Mouse (Mus musculus) liver, adult 2 months (tissue): ENCODE results near the gene Frmd4a. TPM values are rescaled to one million over a fixed set of nuclear protein-coding genes. Genes with fewer than 3 reads are reported as not detected.

Experiments
- DNase-seq: peaks from one replicate; pipeline ENCODE4 v3.0.0-alpha.2; 2011; ENCODE audit warnings: low read depth, low spot score; ENCODE audit errors: extremely low read depth
- H3K27ac ChIP-seq: fragments of 200-500 bp; replicated peaks from 2 replicates; pipeline ENCODE4 v1.5.1; 2012; ENCODE audit warnings: low read depth, mild to moderate bottlenecking, control low read depth, inconsistent platforms, low read length; ENCODE audit not compliant: insufficient read depth
- H3K27me3 ChIP-seq: fragments of 200-500 bp; 2 replicates; pipeline ENCODE4 v1.6.1; 2012; ENCODE audit warnings: mild to moderate bottlenecking, moderate library complexity, low read length, inconsistent platforms; ENCODE audit not compliant: control insufficient read depth, insufficient read depth
- H3K36me3 ChIP-seq: fragments of 200-500 bp; 2 replicates; pipeline ENCODE4 v1.6.1; 2012; ENCODE audit warnings: low read length, inconsistent platforms; ENCODE audit not compliant: control insufficient read depth, insufficient read depth
- H3K4me1 ChIP-seq: fragments of 200-500 bp; 2 replicates; pipeline ENCODE4 v1.6.1; 2011; ENCODE audit warnings: low read length; ENCODE audit not compliant: control insufficient read depth, insufficient read depth
- H3K4me3 ChIP-seq: fragments of 200-500 bp; 2 replicates; pipeline ENCODE4 v1.5.1; 2011; ENCODE audit warnings: low read depth, mild to moderate bottlenecking, control low read depth, low read length, moderate library complexity; ENCODE audit not compliant: insufficient read depth
- H3K79me2 ChIP-seq: fragments of 200-500 bp; 2 replicates; pipeline ENCODE4 v1.6.1; 2012; ENCODE audit warnings: inconsistent platforms, mild to moderate bottlenecking, low read length, moderate library complexity; ENCODE audit not compliant: control insufficient read depth, insufficient read depth
- H3K9ac ChIP-seq: fragments of 200-500 bp; 2 replicates; pipeline ENCODE4 v1.6.1; 2012; ENCODE audit warnings: low read depth, mild to moderate bottlenecking, control low read depth, inconsistent platforms, low read length
- CTCF ChIP-seq: fragments of 200-500 bp; IDR thresholded peaks from 2 replicates; pipeline ENCODE4 v1.5.1; 2011; ENCODE audit warnings: low read depth, low read length, control low read depth
- POLR2A ChIP-seq: fragments of 200-500 bp; IDR thresholded peaks from 2 replicates; pipeline ENCODE4 v1.6.1; 2011; ENCODE audit warnings: low read length, control low read depth; ENCODE audit not compliant: insufficient read depth; ENCODE audit errors: extremely low read depth
- WGBS: fragments of 180-500 bp; shearing (Covaris S2); methylation state at CpG from one replicate; pipeline ENCODE4 v1.1.7; 2018; 5-methylcytosine and 5-hydroxymethylcytosine counted together
- polyA plus RNA-seq: library from polyadenylated mRNA; depleted of rRNA; stranded (reverse); fragments of >200 nt; gene quantifications from 2 replicates; pipeline ENCODE4 v1.2.3, GENCODE M21; 2012
- total RNA-seq: library from RNA; depleted of rRNA; stranded (reverse); fragments of >200 nt; gene quantifications from 2 replicates; pipeline ENCODE4 v1.2.3, GENCODE M21; 2014

Gene Frmd4a
- total and polyA plus RNA-seq, 2 experiments: 2.1 to 3.1 TPM

DNA sequence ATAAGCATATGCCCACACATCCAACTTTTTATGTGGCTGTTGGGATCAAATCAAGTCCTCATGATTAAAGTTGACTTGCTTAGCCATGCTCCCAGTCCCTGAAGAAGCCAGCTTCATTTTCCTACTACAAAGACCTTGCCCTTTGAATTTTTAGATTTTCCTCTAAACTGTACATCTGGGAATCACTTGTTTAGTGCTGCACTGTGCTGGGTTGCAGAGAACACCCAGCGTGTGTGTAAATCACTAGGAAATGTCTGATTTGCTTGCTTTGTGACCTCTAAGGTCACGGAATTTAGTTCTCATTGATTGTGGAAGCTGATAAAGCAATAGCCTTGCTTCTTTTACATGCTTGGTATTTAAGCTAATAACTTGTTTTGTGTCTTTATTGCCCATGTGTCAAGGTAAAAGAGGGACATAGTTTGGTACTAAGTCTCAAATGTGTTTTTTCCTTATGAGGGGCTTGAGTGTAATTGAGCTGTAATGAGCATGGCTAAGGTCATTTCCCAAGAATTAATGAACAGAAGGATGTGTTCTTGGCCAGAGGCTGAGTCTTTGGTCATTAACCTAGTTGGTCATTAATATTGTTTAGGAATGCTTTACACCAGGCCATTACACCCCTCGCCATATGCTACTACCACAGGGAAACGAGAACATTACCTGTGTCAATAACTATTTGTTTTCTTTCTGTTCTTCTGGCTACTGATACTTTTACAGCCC is 11.7 kb downstream of the Frmd4a start:
- H3K36me3 ChIP-seq: no peaks in the 10 kb centered on the region
- no peak overlapping the region for H3K9ac ChIP-seq
- no peak overlapping the region for H3K27ac ChIP-seq
- no peak for DNase-seq
- H3K79me2 ChIP-seq: no peaks in the 10 kb centered on the region
- no peaks in the 10 kb centered on the region for H3K4me1 ChIP-seq
- no peak for TF ChIP-seq POLR2A
- no peak for TF ChIP-seq CTCF
- no peaks in the 10 kb centered on the region for H3K27me3 ChIP-seq
- no peak overlapping the region for H3K4me3 ChIP-seq
- WGBS: 75% methylated on average over 4 of the region's 4 CpGs

DNA sequence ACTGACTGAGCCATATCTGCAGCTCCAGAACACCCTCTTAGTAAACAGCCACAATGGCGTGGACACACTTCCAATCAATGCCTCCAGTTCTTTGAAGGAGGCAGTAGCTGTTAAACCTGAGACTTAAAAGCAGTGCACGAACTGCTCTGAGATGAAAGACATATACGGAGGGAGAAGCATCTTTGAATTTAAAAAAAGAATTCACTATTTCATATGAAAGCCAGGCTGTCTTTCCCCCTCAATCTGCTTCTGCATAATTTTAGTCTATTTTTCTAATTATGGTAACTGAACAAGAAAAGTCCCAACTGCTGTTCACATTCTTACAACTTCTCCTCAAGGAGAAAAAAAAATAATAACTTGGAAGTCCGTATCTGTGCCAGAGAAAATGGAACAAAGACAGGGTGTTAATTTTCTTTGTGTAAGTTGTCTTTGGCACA is 18.7 kb downstream of the Frmd4a start:
- Histone ChIP-seq H3K27me3 (peaks cover 3% of the 10 kb centered on the region; the same call in 1 of the 2 replicates), H3K4me1 (no peaks in the 10 kb centered on the region), H3K4me3 (no peak overlapping the region), H3K27ac (no peak overlapping the region), H3K9ac (no peak overlapping the region), H3K36me3 (no peaks in the 10 kb centered on the region), H3K79me2 (no peaks in the 10 kb centered on the region)
- WGBS: 82% methylated on average over 4 of the region's 4 CpGs
- TF ChIP-seq CTCF (no peak), POLR2A (no peak)
- DNase-seq: no peak

DNA sequence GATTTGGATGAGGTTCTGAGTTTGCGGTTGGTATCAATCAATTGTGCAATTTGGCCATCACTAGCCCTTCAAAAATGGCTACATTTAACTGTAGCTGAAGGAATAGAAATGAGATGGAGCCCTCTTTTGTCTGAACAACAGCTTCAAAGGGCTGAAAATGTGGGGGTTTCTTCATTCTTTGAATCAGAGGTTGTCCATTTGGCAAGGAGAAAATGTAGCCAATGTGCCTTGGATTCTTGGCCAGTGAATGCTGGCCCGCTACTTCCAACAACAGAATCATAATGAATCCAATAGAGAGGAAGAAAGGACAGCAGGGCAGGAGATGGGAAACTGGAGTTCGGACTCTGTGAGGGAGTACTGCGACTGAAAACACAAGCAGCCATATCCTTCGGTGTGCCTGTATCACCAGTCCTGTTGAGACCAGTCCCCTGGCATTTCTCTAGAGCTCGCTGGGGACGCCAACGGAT is 19.2 kb downstream of the Frmd4a start:
- Histone ChIP-seq H3K27ac (no peak overlapping the region), H3K9ac (no peak overlapping the region), H3K36me3 (no peaks in the 10 kb centered on the region), H3K4me3 (no peak overlapping the region), H3K27me3 (peaks cover 3% of the 10 kb centered on the region; the same call in 1 of the 2 replicates), H3K4me1 (no peaks in the 10 kb centered on the region), H3K79me2 (no peaks in the 10 kb centered on the region)
- WGBS: 86% methylated on average over 8 of the region's 8 CpGs
- TF ChIP-seq CTCF (no peak), POLR2A (no peak)
- DNase-seq: no peak

DNA sequence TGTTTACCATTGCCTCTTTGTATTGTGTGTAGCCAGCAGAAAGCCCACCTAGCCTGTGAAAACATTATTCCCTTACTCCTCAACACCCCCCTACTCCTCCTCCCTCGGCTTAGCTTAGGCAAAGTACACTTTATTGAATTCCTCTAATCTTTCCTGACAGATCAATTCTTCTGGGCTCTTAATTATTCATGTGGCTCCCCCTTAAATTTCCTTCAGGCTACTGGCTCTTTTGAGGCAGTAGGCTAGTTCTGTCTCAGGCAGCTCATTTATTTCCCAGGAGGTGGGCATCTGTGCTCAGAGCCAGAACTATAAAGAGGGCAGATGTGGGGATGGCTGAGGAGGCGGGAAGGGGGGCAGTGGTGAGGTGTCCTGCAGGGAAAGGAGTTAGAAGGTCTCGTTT is 24.5 kb downstream of the Frmd4a start:
- no peak overlapping the region for H3K27ac ChIP-seq
- no peak overlapping the region for H3K9ac ChIP-seq
- H3K4me3 ChIP-seq: no peak overlapping the region
- no peak for DNase-seq
- H3K36me3 ChIP-seq: no peaks in the 10 kb centered on the region
- H3K4me1 ChIP-seq: no peaks in the 10 kb centered on the region
- no peaks in the 10 kb centered on the region for H3K79me2 ChIP-seq
- peaks cover 3% of the 10 kb centered on the region; the same call in 1 of the 2 replicates for H3K27me3 ChIP-seq
- TF ChIP-seq CTCF: no peak
- TF ChIP-seq POLR2A: no peak
- WGBS: 58% methylated on average over 3 of the region's 3 CpGs

DNA sequence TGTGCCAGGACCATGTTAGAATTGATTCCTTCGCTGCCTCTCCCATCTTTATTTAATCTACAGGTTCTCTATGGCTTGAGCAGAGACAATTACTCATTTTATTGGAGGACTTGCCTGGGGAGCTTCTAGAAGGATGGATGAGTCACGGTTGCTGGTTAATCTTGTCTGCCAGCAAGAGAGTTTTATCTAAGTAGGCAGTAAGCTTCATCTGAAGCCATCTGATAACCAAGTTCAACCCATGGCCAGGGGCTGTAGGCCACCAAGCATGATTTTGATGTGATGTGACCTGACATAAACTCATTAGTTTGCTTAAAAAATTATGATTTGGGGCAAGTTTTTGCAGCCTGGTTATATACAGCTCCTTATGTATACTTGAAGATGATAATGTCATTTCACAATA is 38.0 kb downstream of the Frmd4a start:
- WGBS: 74% methylated on average over 2 of the region's 2 CpGs
- TF ChIP-seq POLR2A (no peak), CTCF (no peak)
- no peaks in the 10 kb centered on the region for H3K79me2 ChIP-seq
- H3K36me3 ChIP-seq: no peaks in the 10 kb centered on the region
- no peak for DNase-seq
- H3K4me1 ChIP-seq: no peaks in the 10 kb centered on the region
- H3K4me3 ChIP-seq: no peak overlapping the region
- H3K27ac ChIP-seq: no peak overlapping the region
- H3K9ac ChIP-seq: no peak overlapping the region
- no peaks in the 10 kb centered on the region for H3K27me3 ChIP-seq

DNA sequence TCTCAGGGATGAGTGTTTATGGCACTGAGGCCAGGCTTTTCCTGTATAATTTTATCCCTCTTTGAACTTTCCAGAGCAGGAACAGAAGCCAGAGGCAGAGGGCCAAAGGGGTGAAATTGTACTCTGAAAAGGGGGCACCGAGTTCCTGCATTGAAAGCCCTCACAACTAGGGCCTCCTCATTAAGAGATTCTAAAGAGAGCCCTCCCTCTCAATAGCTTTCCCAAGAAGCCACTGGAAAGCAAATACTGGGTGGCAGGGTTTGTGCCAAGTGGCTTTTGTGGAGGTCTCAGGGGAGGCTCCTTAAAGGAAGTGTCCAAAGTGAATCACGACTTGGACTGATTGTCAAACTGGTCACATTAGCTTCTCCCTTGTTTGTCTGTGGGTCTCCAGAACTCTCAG is 43.2 kb downstream of the Frmd4a start:
- H3K79me2 ChIP-seq: no peaks in the 10 kb centered on the region
- no peak for DNase-seq
- H3K36me3 ChIP-seq: no peaks in the 10 kb centered on the region
- no peak overlapping the region for H3K27ac ChIP-seq
- WGBS: 54% methylated on average over 2 of the region's 2 CpGs
- no peaks in the 10 kb centered on the region for H3K4me1 ChIP-seq
- no peak overlapping the region for H3K9ac ChIP-seq
- H3K27me3 ChIP-seq: no peaks in the 10 kb centered on the region
- no peak overlapping the region for H3K4me3 ChIP-seq
- TF ChIP-seq CTCF: no peak
- no peak for TF ChIP-seq POLR2A
